ENCODE assay signal across 11 mouse cellular contexts in genomic region chr12:86849945-86850626, GRCm38 (mm10). TPM values are rescaled to one million over a fixed set of nuclear protein-coding genes. Genes with fewer than 3 reads are reported as not detected.
DNase-seq lines count a peak whose midpoint lies in the region; ATAC-seq and TF ChIP-seq lines count a peak whose summit lies in the region.
"Had no signal": no experiment of that assay in that cellular context is flagged by ENCODE, and none has a peak within 500 bp of the region (broad histone marks: within the 10 kb centered on the region; RNA-seq: fewer than 3 reads in every experiment).

No protein-coding gene starts in this region.

- no peak; the same call in 1 of the 2 replicates for ATAC-seq in forebrain, embryonic 11.5 days (replicated peaks; ENCODE audit: low FRiP score)
- peak; percentile 73 for ATAC-seq in limb, embryonic 14.5 days (ENCODE audit: low FRiP score, low read depth)

- no peak for DNase-seq in forebrain, embryonic 10.5 days (ENCODE audit: extremely low spot score, low spot score)
- no peak for DNase-seq in forebrain, embryonic 11.5 days (ENCODE audit: low spot score)
- peak; percentile 53 for DNase-seq in right cerebral cortex, adult 18-20 months
- DNase-seq in right cerebral cortex, postnatal 36 days (ENCODE audit: low spot score in 2 of 2) = no peak
- DNase-seq in limb, embryonic 14.5 days (ENCODE audit: low spot score) = no peak
- peak; percentile 72 for DNase-seq in right cerebral cortex, postnatal 4 days
- no peak for DNase-seq in lung, adult 2 months
- no peak for DNase-seq in heart, postnatal 25 days (ENCODE audit: low spot score)
- DNase-seq: B cell, adult 2 months had no signal

- H3K27ac ChIP-seq in forebrain, embryonic 10.5 days = peak overlapping the region; percentile 17; the same call in 1 of the 2 replicates
- no peak overlapping the region for H3K27ac ChIP-seq in forebrain, embryonic 11.5 days (ENCODE audit: low read depth, low read length)
- no peak overlapping the region for H3K27ac ChIP-seq in limb, embryonic 14.5 days (replicated peaks; ENCODE audit: low read depth, low read length)
- H3K27ac ChIP-seq: limb, embryonic 15.5 days had no signal

- intact Hi-C loops in heart, postnatal 25 days (cut with DNase I) = loop anchor here (10.0 kb wide), 1 partner anchor 215 kb away; no protein-coding TSS in a partner anchor

- H3K9me3 ChIP-seq in forebrain, embryonic 10.5 days = no peaks in the 10 kb centered on the region
- H3K9me3 ChIP-seq in forebrain, embryonic 11.5 days (ENCODE audit: control insufficient read depth, low read length) = no peaks in the 10 kb centered on the region
- no peaks in the 10 kb centered on the region for H3K9me3 ChIP-seq in limb, embryonic 14.5 days (ENCODE audit: control insufficient read depth, low read length)
- H3K9me3 ChIP-seq: limb, embryonic 15.5 days had no signal

- H3K4me3 ChIP-seq in forebrain, embryonic 10.5 days = no peak overlapping the region
- no peak overlapping the region for H3K4me3 ChIP-seq in forebrain, embryonic 11.5 days (ENCODE audit: low read depth, low read length)
- H3K4me3 ChIP-seq in limb, embryonic 14.5 days (replicated peaks; ENCODE audit: low read length) = no peak overlapping the region
- H3K4me3 ChIP-seq in lung, adult 2 months (replicated peaks; ENCODE audit: extremely low read depth, low read depth, low read length) = no peak overlapping the region
- H3K4me3 ChIP-seq: erythroblast, embryonic 14.5 days; limb, embryonic 15.5 days had no signal

- 74% methylated on average over 10 of the region's 10 CpGs for WGBS in forebrain, embryonic 10.5 days
- 67% methylated on average over 10 of the region's 10 CpGs for WGBS in forebrain, embryonic 11.5 days
- WGBS in limb, embryonic 14.5 days = 52% methylated on average over 10 of the region's 10 CpGs
- 75% methylated on average over 10 of the region's 10 CpGs for WGBS in lung, adult 2 months

- H3K9ac ChIP-seq in forebrain, embryonic 11.5 days (ENCODE audit: low read length) = no peak overlapping the region
- peak overlapping the region; percentile 7; the same call in 1 of the 2 replicates for H3K9ac ChIP-seq in limb, embryonic 14.5 days (ENCODE audit: low read depth, low read length, severe bottlenecking)
- H3K9ac ChIP-seq: limb, embryonic 15.5 days had no signal

- H3K27me3 ChIP-seq in forebrain, embryonic 10.5 days (ENCODE audit: poor library complexity, severe bottlenecking) = no peaks in the 10 kb centered on the region
- no peaks in the 10 kb centered on the region for H3K27me3 ChIP-seq in forebrain, embryonic 11.5 days (ENCODE audit: control insufficient read depth, insufficient read depth, low read length)
- no peaks in the 10 kb centered on the region for H3K27me3 ChIP-seq in limb, embryonic 14.5 days (ENCODE audit: control insufficient read depth, insufficient read depth, low read length)
- H3K27me3 ChIP-seq: limb, embryonic 15.5 days had no signal

- TF ChIP-seq POLR2A in limb, embryonic 14.5 days (IDR thresholded peaks at IDR 0.05; ENCODE audit: borderline replicate concordance, extremely low read depth, insufficient read depth, insufficient read length) = no peak
- TF ChIP-seq POLR2A in lung, adult 2 months (IDR thresholded peaks at IDR 0.05; ENCODE audit: borderline replicate concordance, extremely low read depth, low read depth, low read length) = no peak

- no peak overlapping the region for H3K4me2 ChIP-seq in forebrain, embryonic 11.5 days (ENCODE audit: low read depth, low read length, severe bottlenecking)
- H3K4me2 ChIP-seq in limb, embryonic 14.5 days (replicated peaks; ENCODE audit: low read depth, low read length, severe bottlenecking) = no peak overlapping the region
- H3K4me2 ChIP-seq: limb, embryonic 15.5 days had no signal

- TF ChIP-seq CTCF in lung, adult 2 months (IDR thresholded peaks at IDR 0.05; ENCODE audit: insufficient read depth, low read length) = no peak

- H3K4me1 ChIP-seq in forebrain, embryonic 10.5 days = peaks cover 22% of the 10 kb centered on the region
- H3K4me1 ChIP-seq in forebrain, embryonic 11.5 days (replicated peaks; ENCODE audit: control insufficient read depth, insufficient read depth, low read length) = peaks cover 6% of the 10 kb centered on the region
- H3K4me1 ChIP-seq in limb, embryonic 14.5 days (ENCODE audit: control insufficient read depth, insufficient read depth, low read length) = peaks cover 12% of the 10 kb centered on the region
- H3K4me1 ChIP-seq in lung, adult 2 months (ENCODE audit: control insufficient read depth, insufficient read depth, low read length) = no peaks in the 10 kb centered on the region

- H3K36me3 ChIP-seq in forebrain, embryonic 10.5 days (replicated peaks) = no peaks in the 10 kb centered on the region
- H3K36me3 ChIP-seq in forebrain, embryonic 11.5 days (ENCODE audit: control insufficient read depth, insufficient read depth, low read length) = no peaks in the 10 kb centered on the region
- H3K36me3 ChIP-seq in limb, embryonic 14.5 days (ENCODE audit: control insufficient read depth, insufficient read depth, low read length) = no peaks in the 10 kb centered on the region
- H3K36me3 ChIP-seq: limb, embryonic 15.5 days had no signal

RNA-seq across cellular contexts. Expression of gene Irf2bpl, which starts 34.5 kb away (rescaled TPM):
- polyA plus RNA-seq in forebrain, embryonic 10.5 days (2016; fragmentation: Nextera tagmentation; extraction: Ambion mirVana) = 20.5 and 22.6 TPM in 2 replicates
- 40.3 and 42.7 TPM in 2 replicates for polyA plus RNA-seq in forebrain, embryonic 11.5 days (2014; fragmentation: Nextera tagmentation; extraction: Ambion mirVana)
- 37.1 and 50.8 TPM in 2 replicates for polyA plus RNA-seq in limb, embryonic 14.5 days (2012; rRNA removed)
- polyA plus RNA-seq in limb, embryonic 14.5 days (2014; fragmentation: Nextera tagmentation; extraction: Ambion mirVana) = 33.9 and 37.0 TPM in 2 replicates
- polyA plus RNA-seq in lung, adult 2 months (2012; rRNA removed) = 50.0 and 79.4 TPM in 2 replicates
- 10 to 100 TPM; 33.3 to 36.9 TPM for total RNA-seq in heart, postnatal 25 days (2021)

Comparison
In these comparisons a context has a peak if more than half of its experiments do, and no peak if none do; other contexts are left out.
1. DNase-seq: peak in right cerebral cortex, adult 18-20 months (single experiment) and right cerebral cortex, postnatal 4 days (single experiment); none in forebrain, embryonic 10.5 days (single experiment), forebrain, embryonic 11.5 days (single experiment), right cerebral cortex, postnatal 36 days (0 of 2), limb, embryonic 14.5 days (single experiment), lung, adult 2 months (single experiment) and heart, postnatal 25 days (single experiment).